Mouse (Mus musculus) thymus, adult 2 months (tissue): Measurements from ENCODE around the gene Pgam1.

ENCODE experiments used
- CTCF ChIP-seq: fragments of 200-500 bp; IDR thresholded peaks from 2 replicates; pipeline ENCODE4 v1.5.1; 2012; ENCODE audit warnings: mild to moderate bottlenecking, control low read depth, low read length, moderate library complexity, borderline replicate concordance; ENCODE audit not compliant: control insufficient read depth, poor library complexity, insufficient read depth; ENCODE audit errors: extremely low read depth
- POLR2A ChIP-seq: fragments of 200-500 bp; IDR thresholded peaks from 2 replicates; pipeline ENCODE4 v1.6.1; 2012; ENCODE audit warnings: mild to moderate bottlenecking, low read length, control low read depth, moderate library complexity; ENCODE audit not compliant: control insufficient read depth, poor library complexity, insufficient read depth; ENCODE audit errors: extremely low read depth

- TF ChIP-seq POLR2A (no peak), CTCF (no peak)
Observed at GRCm38 (mm10) chr19:41943841-41944240, 32.1 kb downstream of the Pgam1 start.
